Mouse (Mus musculus) hindbrain, embryonic 11.5 days (tissue): ENCODE data around the gene Cbfa2t2. TPM values are rescaled to one million over a fixed set of nuclear protein-coding genes. Genes with fewer than 3 reads are reported as not detected.

Experiments
- ATAC-seq: fragments of 200-750 bp; cut with Nextera tagmentation; 2 replicates; pipeline ENCODE4 v1.8.0; 2017; ENCODE audit warnings: mild to moderate bottlenecking, moderate TSS enrichment, moderate library complexity; ENCODE audit not compliant: low FRiP score
- DNase-seq: peaks from one replicate; pipeline ENCODE4 v3.0.0-alpha.2; 2015; ENCODE audit warnings: low spot score
- H3K27ac ChIP-seq: fragments of 300-500 bp; sonication (generic); 2 replicates; pipeline ENCODE4 v1.5.1; 2014; ENCODE audit warnings: mild to moderate bottlenecking, low read depth, low read length
- H3K27me3 ChIP-seq: fragments of 300-500 bp; sonication (generic); 2 replicates; pipeline ENCODE4 v1.6.1; 2014; ENCODE audit warnings: mild to moderate bottlenecking, low read length, moderate library complexity, mixed read lengths; ENCODE audit not compliant: control insufficient read depth, insufficient read depth
- H3K36me3 ChIP-seq: fragments of 300-500 bp; sonication (generic); 2 replicates; pipeline ENCODE4 v1.6.1; 2014; ENCODE audit warnings: mild to moderate bottlenecking, low read length, moderate library complexity, mixed read lengths; ENCODE audit not compliant: control insufficient read depth, insufficient read depth
- H3K4me1 ChIP-seq: fragments of 300-500 bp; sonication (generic); replicated peaks from 2 replicates; pipeline ENCODE4 v1.6.1; 2014; ENCODE audit warnings: low read length, mixed read lengths; ENCODE audit not compliant: control insufficient read depth, insufficient read depth
- H3K4me2 ChIP-seq: fragments of 300-500 bp; sonication (generic); replicated peaks from 2 replicates; pipeline ENCODE4 v1.6.1; 2014; ENCODE audit warnings: mild to moderate bottlenecking, low read depth, low read length
- H3K4me3 ChIP-seq: fragments of 300-500 bp; sonication (generic); 2 replicates; pipeline ENCODE4 v1.5.1; 2014; ENCODE audit warnings: low read depth, low read length
- H3K9ac ChIP-seq: fragments of 300-500 bp; sonication (generic); 2 replicates; pipeline ENCODE4 v1.6.1; 2014; ENCODE audit warnings: low read depth, low read length
- H3K9me3 ChIP-seq: fragments of 300-500 bp; sonication (generic); 2 replicates; pipeline ENCODE4 v1.6.1; 2016; ENCODE audit warnings: low read length; ENCODE audit not compliant: control insufficient read depth
- WGBS: fragments of 180-500 bp; shearing (Covaris S2); extraction: QIAGEN DNeasy Blood & Tissue Kit; methylation state at CpG from one replicate; pipeline ENCODE4 v1.1.7; 2014; 5-methylcytosine and 5-hydroxymethylcytosine counted together
- polyA plus RNA-seq: library from polyadenylated mRNA; unstranded; fragments of >200 nt; fragmentation: Nextera tagmentation; extraction: Ambion mirVana; gene quantifications from 2 replicates; pipeline ENCODE4 v1.2.1, GENCODE M21; 2014

Gene Cbfa2t2
- polyA plus RNA-seq, 1 experiment from 2014 or later = 68.2 TPM

- 94% methylated on average over 2 of the region's 2 CpGs for WGBS
- DNase-seq (no peak), ATAC-seq (no peak)
- Histone ChIP-seq H3K9ac (no peak overlapping the region), H3K27me3 (no peaks in the 10 kb centered on the region), H3K4me1 (no peaks in the 10 kb centered on the region), H3K4me3 (no peak overlapping the region), H3K27ac (no peak overlapping the region), H3K4me2 (no peak overlapping the region), H3K9me3 (no peaks in the 10 kb centered on the region), H3K36me3 (no peaks in the 10 kb centered on the region)
Measured at GRCm38 (mm10) chr2:154499717-154500247, 63.5 kb downstream of the Cbfa2t2 start.

DNA sequence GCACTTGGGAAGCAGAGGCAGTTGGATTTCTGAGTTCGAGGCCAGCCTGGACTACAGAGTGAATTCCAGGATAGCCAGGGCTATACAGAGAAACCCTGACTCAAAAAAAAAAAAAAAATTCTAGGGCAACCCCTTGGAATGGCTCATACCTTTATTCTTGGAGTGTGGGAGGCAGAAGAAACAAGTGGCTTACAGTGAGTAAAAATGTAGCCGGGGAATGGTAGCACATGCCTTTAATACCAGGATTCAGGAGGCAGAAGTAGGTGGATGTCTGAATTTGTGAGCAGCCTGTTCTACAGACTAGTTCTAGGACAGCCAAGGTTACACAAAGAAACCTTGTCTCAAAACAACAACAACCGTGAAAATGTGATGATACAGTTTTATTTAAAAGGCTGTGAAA, 64.5 kb downstream of the Cbfa2t2 start:
- Histone ChIP-seq H3K4me1 (no peaks in the 10 kb centered on the region), H3K4me3 (no peak overlapping the region), H3K36me3 (no peaks in the 10 kb centered on the region), H3K9me3 (no peaks in the 10 kb centered on the region), H3K9ac (no peak overlapping the region), H3K4me2 (no peak overlapping the region), H3K27ac (no peak overlapping the region), H3K27me3 (no peaks in the 10 kb centered on the region)
- no peak for ATAC-seq
- WGBS = 90% methylated on average over 3 of the region's 3 CpGs
- no peak for DNase-seq

DNA sequence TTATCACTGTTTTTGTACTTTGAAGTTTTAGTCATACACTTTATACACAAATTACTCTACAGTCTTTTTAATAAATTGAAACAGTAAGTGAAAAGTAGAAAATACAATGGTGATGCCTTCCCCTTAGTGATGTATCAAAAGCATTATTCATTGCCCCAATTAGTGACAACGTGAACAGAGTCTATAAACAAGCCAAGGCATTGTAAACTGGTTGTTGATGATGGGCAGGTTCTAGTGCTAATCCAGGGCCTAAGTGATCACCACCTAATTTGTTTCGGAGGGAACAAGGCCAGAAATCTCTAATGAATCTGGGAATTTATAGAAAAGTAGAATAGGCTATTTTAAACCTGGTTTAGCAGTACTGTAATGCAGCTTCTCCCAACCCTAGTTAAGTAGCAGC, 70.8 kb downstream of the Cbfa2t2 start:
- WGBS = 92% methylated on average over 2 of the region's 2 CpGs
- H3K36me3 ChIP-seq = no peaks in the 10 kb centered on the region
- no peak overlapping the region for H3K27ac ChIP-seq
- no peaks in the 10 kb centered on the region for H3K27me3 ChIP-seq
- no peak overlapping the region for H3K4me2 ChIP-seq
- H3K9me3 ChIP-seq = no peaks in the 10 kb centered on the region
- H3K4me3 ChIP-seq = no peak overlapping the region
- ATAC-seq (no peak), DNase-seq (no peak)
- no peak overlapping the region for H3K9ac ChIP-seq
- no peaks in the 10 kb centered on the region for H3K4me1 ChIP-seq

GRCm38 (mm10) chr2:154507566-154508283, 71.4 kb downstream of the Cbfa2t2 start:
- Histone ChIP-seq H3K4me1 (no peaks in the 10 kb centered on the region), H3K27ac (no peak overlapping the region), H3K4me2 (no peak overlapping the region), H3K9me3 (no peaks in the 10 kb centered on the region), H3K27me3 (no peaks in the 10 kb centered on the region), H3K9ac (no peak overlapping the region), H3K36me3 (no peaks in the 10 kb centered on the region), H3K4me3 (no peak overlapping the region)
- WGBS = 77% methylated on average over 9 of the region's 9 CpGs
- DNase-seq = no peak
- no peak for ATAC-seq

DNA sequence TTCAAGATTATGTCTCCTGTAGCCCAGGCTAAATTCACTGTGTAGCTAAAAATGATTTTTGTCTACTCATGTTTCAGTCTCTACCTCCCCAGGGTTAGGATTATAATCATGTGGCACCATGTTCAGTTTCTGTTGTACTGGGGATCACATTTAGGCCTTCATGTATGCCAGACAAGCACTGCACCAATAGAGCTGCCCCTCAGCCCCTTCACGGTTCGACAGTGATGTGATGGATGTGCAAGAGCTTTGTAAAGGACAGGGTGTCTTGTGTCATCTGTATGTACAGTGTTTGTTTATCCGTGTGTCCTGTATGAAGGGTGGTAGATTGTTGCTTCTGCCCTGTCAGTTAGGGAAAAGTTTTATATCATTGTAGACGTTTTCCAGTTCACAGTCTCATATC, 72.2 kb downstream of the Cbfa2t2 start:
- no peak overlapping the region for H3K27ac ChIP-seq
- H3K27me3 ChIP-seq = no peaks in the 10 kb centered on the region
- 88% methylated on average over 4 of the region's 4 CpGs for WGBS
- ATAC-seq = no peak
- no peak overlapping the region for H3K4me3 ChIP-seq
- H3K9me3 ChIP-seq = no peaks in the 10 kb centered on the region
- H3K36me3 ChIP-seq = no peaks in the 10 kb centered on the region
- no peaks in the 10 kb centered on the region for H3K4me1 ChIP-seq
- no peak overlapping the region for H3K4me2 ChIP-seq
- no peak overlapping the region for H3K9ac ChIP-seq
- no peak for DNase-seq

GRCm38 (mm10) chr2:154510141-154510540, 73.9 kb downstream of the Cbfa2t2 start:
- 94% methylated on average over 3 of the region's 3 CpGs for WGBS
- Histone ChIP-seq H3K36me3 (no peaks in the 10 kb centered on the region), H3K4me1 (no peaks in the 10 kb centered on the region), H3K4me3 (no peak overlapping the region), H3K4me2 (no peak overlapping the region), H3K9ac (no peak overlapping the region), H3K27ac (no peak overlapping the region), H3K27me3 (no peaks in the 10 kb centered on the region), H3K9me3 (no peaks in the 10 kb centered on the region)
- DNase-seq = no peak
- ATAC-seq = no peak

- no peak overlapping the region for H3K4me3 ChIP-seq
- no peaks in the 10 kb centered on the region for H3K4me1 ChIP-seq
- no peak overlapping the region for H3K9ac ChIP-seq
- H3K27ac ChIP-seq = no peak overlapping the region
- H3K27me3 ChIP-seq = no peaks in the 10 kb centered on the region
- no peaks in the 10 kb centered on the region for H3K9me3 ChIP-seq
- no peak for ATAC-seq
- peaks cover 2% of the 10 kb centered on the region; the same call in 1 of the 2 replicates for H3K36me3 ChIP-seq
- DNase-seq = no peak
- H3K4me2 ChIP-seq = no peak overlapping the region
- WGBS = 87% methylated on average over 3 of the region's 3 CpGs
Measured at GRCm38 (mm10) chr2:154516944-154517343, 80.7 kb downstream of the Cbfa2t2 start.

- ATAC-seq = no peak
- WGBS = 96% methylated on average over 5 of the region's 5 CpGs
- no peak overlapping the region for H3K4me3 ChIP-seq
- H3K36me3 ChIP-seq = peaks cover 2% of the 10 kb centered on the region; the same call in 1 of the 2 replicates
- no peaks in the 10 kb centered on the region for H3K27me3 ChIP-seq
- H3K9ac ChIP-seq = no peak overlapping the region
- H3K9me3 ChIP-seq = no peaks in the 10 kb centered on the region
- no peak for DNase-seq
- H3K4me1 ChIP-seq = no peaks in the 10 kb centered on the region
- H3K27ac ChIP-seq = no peak overlapping the region
- H3K4me2 ChIP-seq = no peak overlapping the region
Measured at GRCm38 (mm10) chr2:154517424-154517823, 81.1 kb downstream of the Cbfa2t2 start.

DNA sequence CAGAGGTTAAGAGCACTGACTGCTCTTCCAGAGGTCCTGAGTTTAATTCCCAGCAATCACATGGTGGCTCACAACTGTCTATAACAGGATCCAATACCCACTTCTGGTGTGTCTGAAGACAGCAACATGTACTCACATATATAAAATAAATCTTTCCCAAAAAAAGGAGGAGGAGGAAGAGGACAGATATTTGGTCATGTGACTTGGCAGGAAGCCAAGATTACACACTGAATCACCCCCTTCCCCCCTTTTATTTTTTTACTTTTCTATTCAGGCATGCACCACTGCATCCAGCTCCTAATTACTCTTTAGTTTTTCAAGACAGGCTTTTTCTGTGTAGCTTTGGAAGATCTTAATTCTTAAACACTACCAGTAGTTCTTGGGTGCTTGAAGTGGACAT, 85.2 kb downstream of the Cbfa2t2 start:
- Histone ChIP-seq H3K36me3 (peaks cover 7% of the 10 kb centered on the region; the same call in 1 of the 2 replicates), H3K9ac (no peak overlapping the region), H3K4me1 (no peaks in the 10 kb centered on the region), H3K9me3 (no peaks in the 10 kb centered on the region), H3K4me2 (no peak overlapping the region), H3K27ac (no peak overlapping the region), H3K27me3 (no peaks in the 10 kb centered on the region), H3K4me3 (no peak overlapping the region)
- ATAC-seq (no peak), DNase-seq (no peak)
